Mouse (Mus musculus) heart, embryonic 14.5 days (tissue): ENCODE measurements around the gene Zfp36. TPM values are rescaled to one million over a fixed set of nuclear protein-coding genes. Genes with fewer than 3 reads are reported as not detected.

Source experiments
- ATAC-seq: fragments of 200-750 bp; cut with Nextera tagmentation; 2 replicates; pipeline ENCODE4 v1.8.0; 2017; ENCODE audit warnings: low read depth, moderate TSS enrichment; ENCODE audit not compliant: insufficient number of reproducible peaks, insufficient read depth, low FRiP score
- H3K27ac ChIP-seq, 2 experiments: fragments of 200-500 bp in 1 of 2; fragments of 300-500 bp in 1 of 2; sonication (generic) in 1 of 2; replicated peaks in 1 of 2; 2 replicates each; pipeline ENCODE4 v1.5.1; 2012 to 2014; ENCODE audit warnings: low read depth in 2 of 2, low read length in 2 of 2, control low read depth in 1 of 2, mild to moderate bottlenecking in 1 of 2, mixed read lengths in 1 of 2; ENCODE audit not compliant: control insufficient read depth in 1 of 2, insufficient read depth in 1 of 2
- H3K27me3 ChIP-seq: fragments of 300-500 bp; sonication (generic); 2 replicates; pipeline ENCODE4 v1.6.1; 2014; ENCODE audit warnings: mild to moderate bottlenecking, low read length, control low read depth; ENCODE audit not compliant: control insufficient read depth, insufficient read depth
- H3K36me3 ChIP-seq: fragments of 300-500 bp; sonication (generic); 2 replicates; pipeline ENCODE4 v1.6.1; 2014; ENCODE audit warnings: mild to moderate bottlenecking, control low read depth, low read length, mixed read lengths; ENCODE audit not compliant: control insufficient read depth, insufficient read depth
- H3K4me1 ChIP-seq, 2 experiments: fragments of 200-500 bp in 1 of 2; fragments of 300-500 bp in 1 of 2; sonication (generic) in 1 of 2; 2 replicates each; pipeline ENCODE4 v1.6.1; 2012 to 2014; ENCODE audit warnings: low read length in 2 of 2, control low read depth in 1 of 2, mixed read lengths in 1 of 2; ENCODE audit not compliant: control insufficient read depth in 2 of 2, insufficient read depth in 2 of 2
- H3K4me2 ChIP-seq: fragments of 300-500 bp; sonication (generic); 2 replicates; pipeline ENCODE4 v1.6.1; 2014; ENCODE audit warnings: mild to moderate bottlenecking, low read length
- H3K4me3 ChIP-seq, 2 experiments: fragments of 200-500 bp in 1 of 2; fragments of 300-500 bp in 1 of 2; sonication (generic) in 1 of 2; 2 replicates each; pipeline ENCODE4 v1.5.1; 2012 to 2014; ENCODE audit warnings: low read length in 2 of 2, mild to moderate bottlenecking in 2 of 2, control low read depth in 1 of 2, low read depth in 1 of 2, moderate library complexity in 1 of 2; ENCODE audit not compliant: control insufficient read depth in 1 of 2, insufficient read depth in 1 of 2
- H3K9ac ChIP-seq: fragments of 300-500 bp; sonication (generic); 2 replicates; pipeline ENCODE4 v1.6.1; 2014; ENCODE audit warnings: mild to moderate bottlenecking, low read length
- H3K9me3 ChIP-seq: fragments of 300-500 bp; sonication (generic); 2 replicates; pipeline ENCODE4 v1.6.1; 2016; ENCODE audit warnings: low read length, control low read depth; ENCODE audit not compliant: control insufficient read depth
- WGBS: fragments of 180-500 bp; shearing (Covaris S2); extraction: QIAGEN DNeasy Blood & Tissue Kit; methylation state at CpG from one replicate; pipeline ENCODE4 v1.1.7; 2014; 5-methylcytosine and 5-hydroxymethylcytosine counted together
- polyA plus RNA-seq: library from polyadenylated mRNA; unstranded; fragments of >200 nt; fragmentation: Nextera tagmentation; extraction: Ambion mirVana; gene quantifications from 2 replicates; pipeline ENCODE4 v1.2.1, GENCODE M21; 2014

Gene Zfp36
- 10.1 and 12.2 TPM in 2 replicates for polyA plus RNA-seq

GRCm38 (mm10) chr7:28380237-28381016 lies at the start of gene Zfp36:
Gene Zfp36, minus strand, starts transcription at chr7:28380253.
- Histone ChIP-seq H3K27me3 (no peaks in the 10 kb centered on the region), H3K27ac (peak within 1 kb of the TSS; percentile 97 to 100), H3K4me1 (peaks cover 54 to 65% of the 10 kb centered on the region in 2 experiments), H3K9ac (peak within 1 kb of the TSS; percentile 95), H3K4me3 (peak within 1 kb of the TSS; percentile 79 to 83), H3K36me3 (peaks cover 15% of the 10 kb centered on the region), H3K4me2 (peak within 1 kb of the TSS; percentile 92), H3K9me3 (no peaks in the 10 kb centered on the region)
- 43% methylated on average over 17 of the region's 17 CpGs for WGBS
- no peak for ATAC-seq

GRCm38 (mm10) chr7:28427738-28428137 lies 47.7 kb upstream of the Zfp36 start:
- Histone ChIP-seq H3K9ac (no peak overlapping the region), H3K4me3 (no peak overlapping the region), H3K27me3 (no peaks in the 10 kb centered on the region), H3K4me1 (peaks cover 2 to 35% of the 10 kb centered on the region in 2 experiments; a peak in 3 of 4 replicates), H3K36me3 (peaks cover 32% of the 10 kb centered on the region), H3K27ac (peak overlapping the region in 1 of 2 experiments; percentile 46; a peak in 2 of 4 replicates), H3K4me2 (no peak overlapping the region), H3K9me3 (no peaks in the 10 kb centered on the region)
- no peak for ATAC-seq

- Histone ChIP-seq H3K27ac (no peak overlapping the region), H3K9me3 (no peaks in the 10 kb centered on the region), H3K4me1 (peaks cover 7 to 24% of the 10 kb centered on the region in 2 experiments), H3K9ac (no peak overlapping the region), H3K27me3 (no peaks in the 10 kb centered on the region), H3K36me3 (peaks cover 59% of the 10 kb centered on the region), H3K4me3 (no peak overlapping the region), H3K4me2 (no peak overlapping the region)
- ATAC-seq: no peak
- WGBS: 88% methylated on average over 1 of the region's 1 CpGs
Observed at GRCm38 (mm10) chr7:28423018-28423417, 43.0 kb upstream of the Zfp36 start.

- ATAC-seq: no peak
- 82% methylated on average over 2 of the region's 2 CpGs for WGBS
- H3K9me3 ChIP-seq: no peaks in the 10 kb centered on the region
- no peaks in the 10 kb centered on the region for H3K27me3 ChIP-seq
- H3K4me1 ChIP-seq: peaks cover 5 to 12% of the 10 kb centered on the region in 2 experiments
- H3K27ac ChIP-seq: no peak overlapping the region
- H3K4me2 ChIP-seq: no peak overlapping the region
- no peak overlapping the region for H3K9ac ChIP-seq
- peaks cover 93% of the 10 kb centered on the region for H3K36me3 ChIP-seq
- H3K4me3 ChIP-seq: no peak overlapping the region
Observed at GRCm38 (mm10) chr7:28419416-28419815, 39.4 kb upstream of the Zfp36 start.

GRCm38 (mm10) chr7:28418096-28418670 lies 38.1 kb upstream of the Zfp36 start:
- Histone ChIP-seq H3K4me3 (no peak overlapping the region), H3K27me3 (no peaks in the 10 kb centered on the region), H3K4me1 (peaks cover 5 to 12% of the 10 kb centered on the region in 2 experiments), H3K36me3 (peaks cover 97% of the 10 kb centered on the region), H3K4me2 (no peak overlapping the region), H3K27ac (peak overlapping the region in 1 of 2 experiments; percentile 29; a peak in 1 of 4 replicates), H3K9ac (no peak overlapping the region), H3K9me3 (no peaks in the 10 kb centered on the region)
- 53% methylated on average over 8 of the region's 8 CpGs for WGBS
- no peak; the same call in 1 of the 2 replicates for ATAC-seq

GRCm38 (mm10) chr7:28417368-28417767 lies 37.3 kb upstream of the Zfp36 start:
- H3K27me3 ChIP-seq: no peaks in the 10 kb centered on the region
- H3K4me1 ChIP-seq: peaks cover 5 to 12% of the 10 kb centered on the region in 2 experiments
- H3K9me3 ChIP-seq: no peaks in the 10 kb centered on the region
- H3K9ac ChIP-seq: no peak overlapping the region
- H3K27ac ChIP-seq: no peak overlapping the region
- H3K4me2 ChIP-seq: no peak overlapping the region
- ATAC-seq: no peak
- H3K36me3 ChIP-seq: peaks cover 97% of the 10 kb centered on the region
- H3K4me3 ChIP-seq: no peak overlapping the region

- no peak overlapping the region for H3K9ac ChIP-seq
- no peak overlapping the region for H3K4me3 ChIP-seq
- ATAC-seq: no peak
- peaks cover 0 to 6% of the 10 kb centered on the region in 2 experiments; a peak in 2 of 4 replicates for H3K4me1 ChIP-seq
- WGBS: 70% methylated on average over 4 of the region's 4 CpGs
- no peak overlapping the region for H3K4me2 ChIP-seq
- no peak overlapping the region for H3K27ac ChIP-seq
- H3K27me3 ChIP-seq: no peaks in the 10 kb centered on the region
- no peaks in the 10 kb centered on the region for H3K9me3 ChIP-seq
- H3K36me3 ChIP-seq: peaks cover 94% of the 10 kb centered on the region
Observed at GRCm38 (mm10) chr7:28412826-28413225, 32.8 kb upstream of the Zfp36 start.
